Mouse (Mus musculus) thymus, adult 2 months (tissue): ENCODE measurements around the gene Slc36a1. TPM values are rescaled to one million over a fixed set of nuclear protein-coding genes. Genes with fewer than 3 reads are reported as not detected.

Experiments used
- DNase-seq: peaks from one replicate; pipeline ENCODE4 v3.0.0; 2021
- H3K27ac ChIP-seq: fragments of 200-500 bp; 2 replicates; pipeline ENCODE4 v1.5.1; 2012; ENCODE audit warnings: low read length, control low read depth; ENCODE audit not compliant: control insufficient read depth, insufficient read depth
- H3K27me3 ChIP-seq: fragments of 200-500 bp; 2 replicates; pipeline ENCODE4 v1.6.1; 2012; ENCODE audit warnings: mild to moderate bottlenecking, low read length, moderate library complexity, mixed read lengths; ENCODE audit not compliant: control insufficient read depth, insufficient read depth
- H3K36me3 ChIP-seq: fragments of 200-500 bp; 2 replicates; pipeline ENCODE4 v1.6.1; 2012; ENCODE audit warnings: mild to moderate bottlenecking, low read length, moderate library complexity; ENCODE audit not compliant: control insufficient read depth, insufficient read depth
- H3K4me1 ChIP-seq: fragments of 200-500 bp; replicated peaks from 2 replicates; pipeline ENCODE4 v1.6.1; 2012; ENCODE audit warnings: low read length; ENCODE audit not compliant: control insufficient read depth, insufficient read depth
- H3K4me3 ChIP-seq: fragments of 200-500 bp; 2 replicates; pipeline ENCODE4 v1.5.1; 2012; ENCODE audit warnings: mild to moderate bottlenecking, low read length, control low read depth, moderate library complexity; ENCODE audit not compliant: control insufficient read depth, insufficient read depth
- CTCF ChIP-seq: fragments of 200-500 bp; IDR thresholded peaks from 2 replicates; pipeline ENCODE4 v1.5.1; 2012; ENCODE audit warnings: mild to moderate bottlenecking, control low read depth, low read length, moderate library complexity, borderline replicate concordance; ENCODE audit not compliant: control insufficient read depth, poor library complexity, insufficient read depth; ENCODE audit errors: extremely low read depth
- POLR2A ChIP-seq: fragments of 200-500 bp; IDR thresholded peaks from 2 replicates; pipeline ENCODE4 v1.6.1; 2012; ENCODE audit warnings: mild to moderate bottlenecking, low read length, control low read depth, moderate library complexity; ENCODE audit not compliant: control insufficient read depth, poor library complexity, insufficient read depth; ENCODE audit errors: extremely low read depth
- WGBS: fragments of 180-500 bp; shearing (Covaris S2); methylation state at CpG from one replicate; pipeline ENCODE4 v1.1.7; 2018; 5-methylcytosine and 5-hydroxymethylcytosine counted together
- polyA plus RNA-seq: library from polyadenylated mRNA; depleted of rRNA; stranded (reverse); fragments of >200 nt; gene quantifications from 2 replicates; pipeline ENCODE4 v1.2.3, GENCODE M21; 2012

Gene Slc36a1
- polyA plus RNA-seq, 1 experiment = 65.3 TPM

DNA sequence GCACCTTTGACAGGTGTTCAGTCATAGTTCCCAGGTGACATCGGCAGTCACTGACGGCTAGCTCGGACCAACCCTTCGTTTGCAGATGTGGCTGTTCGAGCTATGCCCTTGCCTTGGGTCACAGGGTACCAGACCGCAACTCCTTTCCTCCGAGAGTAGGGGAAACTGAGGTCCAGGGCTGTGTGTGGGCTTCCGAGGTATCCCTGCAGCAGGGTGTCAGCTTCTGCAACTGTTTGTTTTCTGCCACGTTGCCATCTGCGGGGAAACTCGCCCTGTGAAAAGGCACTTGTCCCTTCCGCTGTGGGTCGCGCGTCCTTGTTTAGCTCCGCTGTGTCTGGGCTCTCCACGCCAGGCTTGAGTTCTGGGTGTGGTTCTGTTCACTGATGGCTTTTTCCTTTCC is 452 bp downstream of the Slc36a1 start:
- no peaks in the 10 kb centered on the region for H3K36me3 ChIP-seq
- under 1% methylated on average over 17 of the region's 17 CpGs for WGBS
- TF ChIP-seq CTCF (no peak), POLR2A (no peak)
- no peaks in the 10 kb centered on the region for H3K27me3 ChIP-seq
- DNase-seq = peak; percentile 25
- H3K27ac ChIP-seq = no peak overlapping the region
- H3K4me3 ChIP-seq = peak overlapping the region; percentile 88
- H3K4me1 ChIP-seq = no peaks in the 10 kb centered on the region

GRCm38 (mm10) chr11:55208001-55208690 is 4.0 kb downstream of the Slc36a1 start:
- TF ChIP-seq CTCF (no peak), POLR2A (no peak)
- DNase-seq = no peak
- 56% methylated on average over 6 of the region's 6 CpGs for WGBS
- H3K4me1 ChIP-seq = no peaks in the 10 kb centered on the region
- no peaks in the 10 kb centered on the region for H3K36me3 ChIP-seq
- H3K27ac ChIP-seq = no peak overlapping the region
- H3K4me3 ChIP-seq = no peak overlapping the region
- no peaks in the 10 kb centered on the region for H3K27me3 ChIP-seq

DNA sequence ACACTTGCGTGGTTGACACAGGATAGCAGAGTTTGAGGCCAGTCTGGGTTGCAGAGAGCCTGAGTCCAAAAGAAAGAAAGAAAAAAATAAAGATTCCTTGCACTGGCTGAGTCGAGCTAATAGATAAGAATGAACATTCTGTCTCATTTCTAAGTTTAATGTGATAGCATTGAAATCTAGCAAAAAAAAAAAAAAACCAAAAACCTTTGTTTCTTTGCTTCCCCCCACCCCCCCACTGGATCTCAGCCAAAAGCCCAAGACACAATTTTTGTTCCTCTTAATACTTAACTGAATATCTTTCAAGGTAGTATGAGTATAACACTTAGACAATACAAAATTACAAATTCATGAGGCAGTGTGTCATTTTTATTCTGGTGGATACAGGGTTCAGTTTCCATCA is 4.9 kb downstream of the Slc36a1 start:
- TF ChIP-seq CTCF = no peak
- no peak for TF ChIP-seq POLR2A
- Histone ChIP-seq H3K36me3 (no peaks in the 10 kb centered on the region), H3K27ac (no peak overlapping the region), H3K27me3 (no peaks in the 10 kb centered on the region), H3K4me1 (no peaks in the 10 kb centered on the region), H3K4me3 (no peak overlapping the region)
- 46% methylated on average over 2 of the region's 2 CpGs for WGBS
- DNase-seq = no peak

DNA sequence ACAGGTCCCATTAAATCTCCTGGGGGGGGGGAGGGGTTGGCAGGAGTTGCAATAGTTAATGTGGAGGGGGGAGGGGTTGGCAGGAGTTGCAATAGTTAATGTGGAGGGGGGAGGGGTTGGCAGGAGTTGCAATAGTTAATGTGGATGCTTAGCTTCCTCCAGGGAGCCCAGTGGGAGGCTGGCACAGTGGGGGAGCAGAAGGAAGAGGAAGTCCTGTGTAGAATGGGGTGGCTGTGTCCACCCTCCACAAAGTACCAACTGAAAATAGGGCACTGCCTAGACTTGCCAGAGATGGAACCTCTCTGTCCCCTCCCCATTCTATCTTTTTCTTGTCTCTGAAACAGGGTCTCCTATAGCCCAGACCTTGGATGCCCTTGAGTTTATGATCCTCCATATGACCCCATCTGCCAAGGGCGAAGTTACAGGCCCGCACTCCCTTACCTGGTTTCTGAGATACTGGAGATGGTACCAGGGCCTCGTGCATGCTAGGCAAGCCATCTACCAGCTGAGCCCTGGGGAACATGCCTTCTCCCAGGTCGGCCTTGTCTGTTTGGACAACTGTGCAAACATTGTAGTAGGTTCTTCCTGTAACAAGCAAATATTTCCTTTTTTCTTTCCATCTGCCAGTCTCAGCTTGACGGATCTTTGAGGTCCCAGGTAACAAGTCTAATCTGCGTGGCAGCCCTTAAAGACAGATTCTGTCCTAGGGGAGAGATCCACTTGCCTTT is 5.6 kb downstream of the Slc36a1 start:
- Histone ChIP-seq H3K36me3 (no peaks in the 10 kb centered on the region), H3K27me3 (no peaks in the 10 kb centered on the region), H3K4me1 (no peaks in the 10 kb centered on the region), H3K4me3 (no peak overlapping the region), H3K27ac (no peak overlapping the region)
- DNase-seq = no peak
- WGBS = 94% methylated on average over 6 of the region's 6 CpGs
- TF ChIP-seq CTCF (no peak), POLR2A (no peak)

DNA sequence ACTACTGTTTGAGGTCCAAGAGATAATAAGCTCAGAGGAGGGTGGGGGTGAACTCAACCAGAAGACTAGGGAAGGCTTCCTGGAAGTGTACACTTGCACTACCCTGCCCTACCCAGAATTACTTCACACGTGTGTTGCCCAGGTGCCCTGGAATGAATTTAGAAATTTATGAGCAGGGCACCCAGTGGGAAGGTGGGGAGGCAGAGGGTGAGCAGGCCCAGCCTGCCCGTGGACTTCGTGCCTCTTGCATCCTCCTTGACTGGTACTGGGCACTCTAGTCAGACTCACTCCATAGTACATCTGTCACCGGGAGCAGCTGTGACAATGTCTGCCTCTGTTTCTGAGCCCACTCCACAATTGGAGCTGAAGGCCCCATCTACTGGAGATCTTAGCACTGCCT is 9.4 kb downstream of the Slc36a1 start:
- Histone ChIP-seq H3K4me1 (no peaks in the 10 kb centered on the region), H3K36me3 (no peaks in the 10 kb centered on the region), H3K4me3 (no peak overlapping the region), H3K27me3 (no peaks in the 10 kb centered on the region), H3K27ac (no peak overlapping the region)
- 98% methylated on average over 4 of the region's 4 CpGs for WGBS
- no peak for TF ChIP-seq POLR2A
- no peak for TF ChIP-seq CTCF
- no peak for DNase-seq

- TF ChIP-seq POLR2A = no peak
- no peak for TF ChIP-seq CTCF
- Histone ChIP-seq H3K36me3 (no peaks in the 10 kb centered on the region), H3K4me3 (no peak overlapping the region), H3K4me1 (no peaks in the 10 kb centered on the region), H3K27ac (no peak overlapping the region), H3K27me3 (no peaks in the 10 kb centered on the region)
- WGBS = 89% methylated on average over 5 of the region's 5 CpGs
- no peak for DNase-seq
Observed at GRCm38 (mm10) chr11:55214161-55214560, 10.0 kb downstream of the Slc36a1 start.

- 89% methylated on average over 3 of the region's 3 CpGs for WGBS
- H3K27ac ChIP-seq = no peak overlapping the region
Observed at GRCm38 (mm10) chr11:55214978-55215377, 10.8 kb downstream of the Slc36a1 start.

More at GRCm38 (mm10) chr11:55214978-55215377, 10.8 kb downstream of the Slc36a1 start:
- Histone ChIP-seq H3K36me3 (no peaks in the 10 kb centered on the region), H3K27me3 (no peaks in the 10 kb centered on the region), H3K4me1 (no peaks in the 10 kb centered on the region), H3K4me3 (no peak overlapping the region)
- no peak for TF ChIP-seq CTCF
- no peak for TF ChIP-seq POLR2A
- DNase-seq = no peak
